Mouse (Mus musculus): ENCODE measurements around the gene Slc6a8. TPM values are rescaled to one million over a fixed set of nuclear protein-coding genes. Genes with fewer than 3 reads are reported as not detected.

Gene Slc6a8
- total RNA-seq, 2 experiments from 2014 or later: 62.6 to 126 TPM

- no peak for DNase-seq
Measured at GRCm38 (mm10) chrX:73684156-73684555, 11.2 kb downstream of the Slc6a8 start.

GRCm38 (mm10) chrX:73684978-73685377 is 12.0 kb downstream of the Slc6a8 start:
- DNase-seq: no peak

GRCm38 (mm10) chrX:73685629-73686028 is 12.7 kb downstream of the Slc6a8 start:
- DNase-seq: peak; percentile 75 to 76

GRCm38 (mm10) chrX:73690917-73691629 is 18.1 kb downstream of the Slc6a8 start:
- DNase-seq: peak; percentile 62 to 70

- DNase-seq: no peak
Measured at GRCm38 (mm10) chrX:73700472-73700871, 27.5 kb downstream of the Slc6a8 start.

GRCm38 (mm10) chrX:73715476-73716108 is 42.6 kb downstream of the Slc6a8 start:
- peak; percentile 31 to 46 for DNase-seq

- peak; percentile 93 to 94 for DNase-seq
Measured at GRCm38 (mm10) chrX:73716109-73716661, 43.2 kb downstream of the Slc6a8 start, which contains the start of the genes Bcap31 and Abcd1. TSS of gene Bcap31 (minus strand) at chrX:73716175. TSS of gene Abcd1 (plus strand) at chrX:73716597.

- DNase-seq: peak; percentile 8 to 29
Measured at GRCm38 (mm10) chrX:73716709-73717545, 44.0 kb downstream of the Slc6a8 start.

GRCm38 (mm10) chrX:73717667-73718066 is 44.7 kb downstream of the Slc6a8 start:
- peak; percentile 9 to 32 for DNase-seq

GRCm38 (mm10) chrX:73718271-73718670 is 45.3 kb downstream of the Slc6a8 start:
- peak; percentile 68 to 73 for DNase-seq

GRCm38 (mm10) chrX:73718686-73719362 is 45.9 kb downstream of the Slc6a8 start:
- peak; percentile 83 to 86 for DNase-seq

- DNase-seq: no peak
Measured at GRCm38 (mm10) chrX:73730908-73731307, 58.0 kb downstream of the Slc6a8 start.

Other genes starting within 250 kb of the Slc6a8 start
- not detected for gene Trex2, start 237.8 kb upstream of the Slc6a8 start, total RNA-seq (2021)
- gene Haus7, start 214.1 kb upstream of the Slc6a8 start, total RNA-seq (2021): 10 to 100 TPM; 30.0 to 31.5 TPM
- gene Bgn, start 189.5 kb upstream of the Slc6a8 start, total RNA-seq (2021): 100 to 1,000 TPM; 251 to 260 TPM
- 10 to 100 TPM; 34.9 to 52.5 TPM for gene Atp2b3, start 170.1 kb upstream of the Slc6a8 start, total RNA-seq (2021)
- 1 to 10 TPM in 1 of 2 experiments, under 1 TPM in 1; 0.49 to 2.0 TPM for gene Dusp9, start 33.7 kb upstream of the Slc6a8 start, total RNA-seq (2021)
- 1 to 10 TPM; 6.9 to 7.0 TPM for gene Pnck, start 13.0 kb upstream of the Slc6a8 start, total RNA-seq (2021)
- gene Bcap31, start 43.0 kb downstream of the Slc6a8 start, total RNA-seq (2021): 100 to 1,000 TPM; 278 to 286 TPM
- 10 to 100 TPM; 21.6 to 31.5 TPM for gene Abcd1, start 43.4 kb downstream of the Slc6a8 start, total RNA-seq (2021)
- gene Plxnb3, start 83.9 kb downstream of the Slc6a8 start, total RNA-seq (2021): under 1 TPM; 0.30 to 0.66 TPM
- under 1 TPM in 1 of 2 experiments, not detected in 1; 0.33 TPM for gene Srpk3, start 101.3 kb downstream of the Slc6a8 start, total RNA-seq (2021)
- gene Idh3g, start 113.7 kb downstream of the Slc6a8 start, total RNA-seq (2021): 100 to 1,000 TPM; 412 to 482 TPM
- 100 to 1,000 TPM; 161 to 166 TPM for gene Ssr4, start 113.9 kb downstream of the Slc6a8 start, total RNA-seq (2021)
- gene Pdzd4, start 151.8 kb downstream of the Slc6a8 start, total RNA-seq (2021): 1 to 10 TPM; 2.9 to 4.4 TPM
- not detected for gene Avpr2, start 219.0 kb downstream of the Slc6a8 start, total RNA-seq (2021)
- 10 to 100 TPM in 1 of 2 experiments, 1 to 10 TPM in 1; 9.8 to 10.0 TPM for gene L1cam, start 223.0 kb downstream of the Slc6a8 start, total RNA-seq (2021)
- 1 to 10 TPM; 2.9 to 3.0 TPM for gene Arhgap4, start 248.7 kb downstream of the Slc6a8 start, total RNA-seq (2021)
- 10 to 100 TPM; 76.0 to 85.1 TPM for gene Naa10, start 248.8 kb downstream of the Slc6a8 start, total RNA-seq (2021)

Data from adrenal gland, postnatal 36 days (tissue).